Mouse (Mus musculus) liver, embryonic 14.5 days (tissue): ENCODE measurements around the gene Traf7. TPM values are rescaled to one million over a fixed set of nuclear protein-coding genes. Genes with fewer than 3 reads are reported as not detected.

Experiments
- ATAC-seq: fragments of 200-750 bp; cut with Nextera tagmentation; 2 replicates; pipeline ENCODE4 v1.8.0; 2017; ENCODE audit warnings: moderate number of reproducible peaks, mild to moderate bottlenecking, moderate library complexity; ENCODE audit not compliant: insufficient read depth
- DNase-seq, 3 experiments: peaks; one replicate each; pipeline ENCODE4 v3.0.0-alpha.2; 2012 to 2013; ENCODE audit warnings: low read depth in 3 of 3, low spot score in 3 of 3
- H3K27ac ChIP-seq: fragments of 300-500 bp; sonication (generic); 2 replicates; pipeline ENCODE4 v1.5.1; 2014; ENCODE audit warnings: moderate library complexity, mild to moderate bottlenecking, control low read depth, inconsistent platforms
- H3K27me3 ChIP-seq: fragments of 300-500 bp; sonication (generic); 2 replicates; pipeline ENCODE4 v1.6.1; 2014; ENCODE audit warnings: mild to moderate bottlenecking, low read length, moderate library complexity; ENCODE audit not compliant: control insufficient read depth, insufficient read depth
- H3K36me3 ChIP-seq: fragments of 300-500 bp; sonication (generic); replicated peaks from 2 replicates; pipeline ENCODE4 v1.6.1; 2014; ENCODE audit warnings: low read depth; ENCODE audit not compliant: control insufficient read depth, insufficient read depth
- H3K4me1 ChIP-seq, 2 experiments: fragments of 200-500 bp in 1 of 2; fragments of 300-500 bp in 1 of 2; sonication (generic) in 1 of 2; replicated peaks; 2 replicates each; pipeline ENCODE4 v1.6.1; 2012 to 2014; ENCODE audit warnings: antibody characterized with exemption in 1 of 2, inconsistent platforms in 1 of 2, low read length in 1 of 2; ENCODE audit not compliant: control insufficient read depth in 2 of 2, insufficient read depth in 2 of 2
- H3K4me2 ChIP-seq: fragments of 300-500 bp; sonication (generic); 2 replicates; pipeline ENCODE4 v1.6.1; 2014; ENCODE audit warnings: low read depth, mild to moderate bottlenecking, control low read depth, moderate library complexity
- H3K4me3 ChIP-seq, 2 experiments: fragments of 200-500 bp in 1 of 2; fragments of 300-500 bp in 1 of 2; sonication (generic) in 1 of 2; 2 replicates each; pipeline ENCODE4 v1.5.1; 2012 to 2014; ENCODE audit warnings: low read depth in 2 of 2, low read length in 2 of 2, mild to moderate bottlenecking in 2 of 2, control low read depth in 1 of 2, inconsistent platforms in 1 of 2, moderate library complexity in 1 of 2; ENCODE audit not compliant: insufficient read depth in 1 of 2
- H3K9ac ChIP-seq: fragments of 300-500 bp; sonication (generic); replicated peaks from 2 replicates; pipeline ENCODE4 v1.6.1; 2014; ENCODE audit warnings: mild to moderate bottlenecking, control low read depth, moderate library complexity
- H3K9me3 ChIP-seq: fragments of 300-500 bp; sonication (generic); 2 replicates; pipeline ENCODE4 v1.6.1; 2016; ENCODE audit warnings: low read length, mixed read lengths; ENCODE audit not compliant: control insufficient read depth
- CTCF ChIP-seq: IDR thresholded peaks from 2 replicates; pipeline ENCODE4 v1.5.1; 2016; ENCODE audit warnings: antibody characterized with exemption, low read depth, control low read depth
- EP300 ChIP-seq: IDR thresholded peaks from 2 replicates; pipeline ENCODE4 v1.6.1; 2016; ENCODE audit warnings: antibody characterized with exemption, low read depth
- WGBS: fragments of 180-500 bp; shearing (Covaris S2); extraction: QIAGEN DNeasy Blood & Tissue Kit; methylation state at CpG from one replicate; pipeline ENCODE4 v1.1.7; 2014; ENCODE audit not compliant: insufficient replicate concordance; 5-methylcytosine and 5-hydroxymethylcytosine counted together
- polyA plus RNA-seq, 2 experiments: library from polyadenylated mRNA; depleted of rRNA in 1 of 2; stranded (reverse) in 1 of 2; unstranded in 1 of 2; fragments of >200 nt; fragmentation: Nextera tagmentation in 1 of 2; extraction: Ambion mirVana in 1 of 2; gene quantifications; 2 replicates each; pipeline versions ENCODE4 v1.2.1 to v1.2.3; 2012 to 2014

Traf7 gene
- polyA plus RNA-seq, 2 experiments: 25.6 to 64.2 TPM

DNA sequence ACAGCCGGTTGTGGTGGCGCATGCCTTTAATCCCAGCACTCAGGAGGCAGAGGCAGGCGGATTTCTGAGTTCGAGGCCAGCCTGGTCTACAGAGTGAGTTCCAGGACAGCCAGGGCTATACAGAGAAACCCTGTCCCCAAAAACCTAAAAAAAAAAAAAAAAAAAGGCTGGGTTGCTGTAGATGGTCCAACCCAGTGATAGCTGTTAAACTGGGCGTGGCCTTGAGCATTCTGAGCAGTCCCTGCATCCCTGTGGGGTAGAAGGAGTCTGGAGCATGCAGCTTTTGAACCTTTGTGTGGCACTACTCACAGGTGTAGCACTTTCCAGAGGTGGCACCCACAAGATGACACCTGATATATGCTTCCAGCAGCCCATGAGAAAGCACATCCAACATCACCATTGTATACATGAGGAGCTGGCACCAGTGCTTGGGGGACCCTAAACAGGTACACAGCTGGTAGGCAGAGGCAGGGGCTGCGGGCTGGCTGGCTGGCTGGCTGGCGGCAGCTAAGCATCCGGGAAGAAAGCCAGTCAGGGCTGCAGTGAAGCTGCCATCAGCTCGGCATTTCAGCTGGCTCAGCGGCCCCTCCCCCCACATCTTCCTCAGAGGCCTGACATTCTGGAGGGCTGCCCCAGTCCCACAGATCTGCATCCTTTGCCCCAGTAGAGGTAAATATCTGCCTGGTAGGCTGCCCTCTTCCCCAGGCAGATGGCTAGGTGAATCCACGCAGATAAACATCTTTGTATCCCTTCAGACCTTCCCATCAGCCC is 42.5 kb downstream of the Traf7 start:
- TF ChIP-seq EP300 (no peak), CTCF (no peak)
- no peak overlapping the region for H3K4me2 ChIP-seq
- H3K4me3 ChIP-seq: no peak overlapping the region
- WGBS: 30% methylated on average over 11 of the region's 11 CpGs
- no peak overlapping the region for H3K9ac ChIP-seq
- no peak overlapping the region for H3K27ac ChIP-seq
- DNase-seq (no peak), ATAC-seq (no peak)
- no peaks in the 10 kb centered on the region for H3K36me3 ChIP-seq
- peaks cover 0 to 2% of the 10 kb centered on the region in 2 experiments; a peak in 1 of 4 replicates for H3K4me1 ChIP-seq
- peaks cover 37% of the 10 kb centered on the region for H3K27me3 ChIP-seq
- H3K9me3 ChIP-seq: no peaks in the 10 kb centered on the region

DNA sequence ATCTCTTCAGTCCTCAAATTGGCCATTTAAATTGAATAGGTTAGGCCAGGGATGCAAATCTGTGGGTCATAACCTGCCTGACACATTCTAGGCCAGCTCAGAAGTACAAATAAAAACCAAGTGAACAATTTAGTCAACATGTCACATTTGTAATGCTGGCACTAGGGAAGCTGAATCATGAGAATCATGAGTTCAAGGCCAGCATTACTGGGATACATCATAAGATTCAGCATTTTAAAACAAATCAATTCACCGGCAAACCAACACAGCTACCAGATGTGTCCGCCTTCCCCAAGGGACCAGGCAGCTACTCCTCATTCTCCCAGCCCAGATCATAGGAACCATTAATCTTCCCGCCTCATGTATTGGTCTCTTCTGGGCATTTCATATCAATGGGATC is 44.2 kb downstream of the Traf7 start:
- Histone ChIP-seq H3K4me1 (peaks cover 0 to 9% of the 10 kb centered on the region in 2 experiments; a peak in 3 of 4 replicates), H3K4me2 (no peak overlapping the region), H3K4me3 (no peak overlapping the region), H3K9ac (no peak overlapping the region), H3K9me3 (no peaks in the 10 kb centered on the region), H3K27me3 (peaks cover 20% of the 10 kb centered on the region), H3K36me3 (no peaks in the 10 kb centered on the region), H3K27ac (no peak overlapping the region)
- DNase-seq (no peak), ATAC-seq (no peak)
- TF ChIP-seq EP300: no peak
- TF ChIP-seq CTCF: no peak
- 79% methylated on average over 3 of the region's 3 CpGs for WGBS

DNA sequence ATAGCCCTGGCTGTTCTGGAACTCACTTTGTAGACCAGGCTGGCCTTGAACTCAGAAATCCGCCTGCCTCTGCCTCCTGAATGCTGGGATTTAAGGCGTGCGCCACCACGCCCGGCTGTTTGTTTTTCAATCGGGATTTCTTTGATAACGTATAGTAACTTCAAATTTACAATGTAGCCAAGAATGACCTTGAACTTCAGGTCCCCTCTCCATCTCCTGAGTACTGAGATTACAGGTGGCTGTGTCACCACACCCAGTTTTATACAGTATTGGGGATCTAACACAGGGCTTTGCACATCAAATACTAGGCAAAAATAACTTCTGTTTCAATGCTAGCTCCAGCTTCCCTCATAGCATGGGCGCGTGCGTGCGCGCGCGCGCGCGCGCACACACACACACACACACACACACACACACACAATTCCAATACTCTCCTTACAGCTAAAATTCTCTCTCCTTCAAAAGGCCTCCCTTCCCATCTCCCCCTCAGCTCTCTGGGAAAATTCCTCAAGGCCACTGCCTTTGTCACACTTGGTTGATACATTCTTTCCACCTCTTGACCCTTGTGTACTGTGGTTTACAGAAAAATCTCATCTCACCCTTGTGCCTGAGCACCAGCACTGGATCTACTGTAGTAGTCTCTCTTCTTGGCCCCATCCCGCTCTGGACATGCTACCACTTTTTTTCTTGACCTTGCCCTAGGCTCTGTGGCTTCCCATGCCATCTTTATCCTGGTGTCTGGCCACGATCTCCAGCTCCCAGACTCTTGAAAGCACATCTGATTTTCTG is 46.5 kb downstream of the Traf7 start:
- no peaks in the 10 kb centered on the region for H3K9me3 ChIP-seq
- H3K27me3 ChIP-seq: no peaks in the 10 kb centered on the region
- peaks cover 10% of the 10 kb centered on the region for H3K36me3 ChIP-seq
- peaks cover 3 to 15% of the 10 kb centered on the region in 2 experiments; a peak in 3 of 4 replicates for H3K4me1 ChIP-seq
- ATAC-seq (no peak), DNase-seq (no peak)
- no peak overlapping the region for H3K27ac ChIP-seq
- WGBS: 87% methylated on average over 20 of the region's 20 CpGs
- H3K9ac ChIP-seq: no peak overlapping the region
- TF ChIP-seq CTCF (no peak), EP300 (no peak)
- no peak overlapping the region for H3K4me3 ChIP-seq
- H3K4me2 ChIP-seq: no peak overlapping the region

DNA sequence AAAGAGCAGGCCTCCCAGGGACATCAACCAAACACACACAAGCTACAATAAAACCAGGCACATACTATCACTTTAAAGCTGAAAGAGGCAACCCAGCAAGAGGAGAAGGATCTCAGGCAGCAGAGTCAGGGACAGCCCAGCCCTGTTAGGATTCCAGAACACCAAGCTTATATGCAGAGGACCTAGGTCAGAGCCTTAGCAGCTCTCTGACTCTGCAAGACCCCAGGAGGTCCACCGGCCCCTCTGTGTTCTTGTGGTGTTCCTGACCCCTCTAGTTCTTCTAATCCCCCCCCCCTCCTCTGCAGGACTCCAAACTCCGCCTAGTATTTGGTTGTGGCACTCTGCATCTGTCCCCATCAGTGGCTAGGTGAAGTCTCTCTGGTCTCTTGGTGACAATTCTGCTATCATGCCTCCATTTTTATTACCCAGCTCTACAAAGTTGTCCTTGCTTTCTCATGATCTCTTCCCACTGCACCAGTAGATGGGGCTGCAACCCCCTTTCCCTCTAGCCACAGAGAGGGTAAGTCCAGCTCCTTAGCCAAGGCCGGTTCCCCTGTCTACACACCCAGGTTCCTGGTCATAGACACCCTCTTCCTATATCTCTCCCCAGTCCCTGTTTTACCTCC is 47.4 kb downstream of the Traf7 start:
- no peak overlapping the region for H3K4me3 ChIP-seq
- peak; percentile 41 for TF ChIP-seq CTCF
- no peak for TF ChIP-seq EP300
- no peak for ATAC-seq
- peak overlapping the region; percentile 13; the same call in 1 of the 2 replicates for H3K9ac ChIP-seq
- no peak for DNase-seq
- H3K27ac ChIP-seq: no peak overlapping the region; the same call in 1 of the 2 replicates
- no peaks in the 10 kb centered on the region for H3K9me3 ChIP-seq
- WGBS: 44% methylated on average over 3 of the region's 3 CpGs
- H3K36me3 ChIP-seq: peaks cover 17% of the 10 kb centered on the region
- no peaks in the 10 kb centered on the region for H3K27me3 ChIP-seq
- H3K4me1 ChIP-seq: peaks cover 3 to 15% of the 10 kb centered on the region in 2 experiments; a peak in 3 of 4 replicates
- peak overlapping the region; percentile 88 for H3K4me2 ChIP-seq
